Mouse (Mus musculus) myocyte (in vitro differentiated cells): ENCODE results near the gene A430089I19Rik.
"Not testable (repeated sequence)": the region's sequence is repeated elsewhere in the genome, so short reads cannot be mapped to it uniquely, and the experiment has no call there.

Source experiments
- CEBPB ChIP-seq: IDR thresholded peaks from 2 replicates; pipeline ENCODE4 v1.6.1; 2011; ENCODE audit warnings: mild to moderate bottlenecking, moderate library complexity; ENCODE audit not compliant: poor library complexity, insufficient read depth, severe bottlenecking
- E2F4 ChIP-seq: IDR thresholded peaks from one replicate; pipeline ENCODE4 v1.6.1; 2011; ENCODE audit warnings: mild to moderate bottlenecking, control low read depth, moderate library complexity; ENCODE audit not compliant: insufficient read depth
- MAX ChIP-seq: IDR thresholded peaks from one replicate; pipeline ENCODE4 v1.6.1; 2011; ENCODE audit warnings: low read depth, mild to moderate bottlenecking, control low read depth
- MYOD1 ChIP-seq, 3 experiments: IDR thresholded peaks; one replicate each; pipeline ENCODE4 v1.6.1; 2011; ENCODE audit warnings: control low read depth in 2 of 3, low read depth in 2 of 3, mild to moderate bottlenecking in 2 of 3, moderate library complexity in 1 of 3; ENCODE audit not compliant: insufficient read length in 2 of 3, control insufficient read depth in 1 of 3
- MYOG ChIP-seq, 3 experiments: IDR thresholded peaks; one replicate each; pipeline ENCODE4 v1.6.1; 2011; ENCODE audit warnings: control low read depth in 2 of 3, low read depth in 2 of 3, mild to moderate bottlenecking in 2 of 3; ENCODE audit not compliant: insufficient read length in 2 of 3, control insufficient read depth in 1 of 3, insufficient read depth in 1 of 3
- POLR2A ChIP-seq: IDR thresholded peaks from one replicate; pipeline ENCODE4 v1.6.1; 2011; ENCODE audit warnings: low read depth, mild to moderate bottlenecking, control low read depth, moderate library complexity; ENCODE audit not compliant: insufficient read length
- POLR2AphosphoS2 ChIP-seq: IDR thresholded peaks from one replicate; pipeline ENCODE4 v1.6.1; 2011; ENCODE audit warnings: low read depth, control low read depth; ENCODE audit not compliant: insufficient read length
- REST ChIP-seq: IDR thresholded peaks from one replicate; pipeline ENCODE4 v1.6.1; 2011; ENCODE audit warnings: mild to moderate bottlenecking, control low read depth, moderate library complexity; ENCODE audit not compliant: insufficient read depth, insufficient read length
- SRF ChIP-seq: IDR thresholded peaks from one replicate; pipeline ENCODE4 v1.6.1; 2011; ENCODE audit warnings: low read depth; ENCODE audit not compliant: control insufficient read depth, insufficient read length
- TCF12 ChIP-seq: IDR thresholded peaks from one replicate; pipeline ENCODE4 v1.6.1; 2011; ENCODE audit warnings: mild to moderate bottlenecking, control low read depth; ENCODE audit not compliant: poor library complexity, insufficient read depth, severe bottlenecking
- TCF3 ChIP-seq: IDR thresholded peaks from one replicate; pipeline ENCODE4 v1.6.1; 2011; ENCODE audit warnings: low read depth, control low read depth; ENCODE audit not compliant: insufficient read length
- USF1 ChIP-seq: IDR thresholded peaks from one replicate; pipeline ENCODE4 v1.6.1; 2011; ENCODE audit warnings: low read depth, mild to moderate bottlenecking, control low read depth, moderate library complexity

- TF ChIP-seq POLR2A; USF1; MAX; E2F4; POLR2AphosphoS2; MYOD1 (IDR thresholded peaks at IDR 0.05; ENCODE audit: control insufficient read depth in 1 of 3, insufficient read length in 2 of 3, low read depth in 2 of 3); MYOG (IDR thresholded peaks at IDR 0.05; ENCODE audit: control insufficient read depth in 1 of 3, insufficient read depth in 1 of 3, insufficient read length in 2 of 3, low read depth in 2 of 3); TCF12; CEBPB; TCF3; REST; SRF: not testable (repeated sequence)
Observed at GRCm38 (mm10) chr5:94306696-94307095, at the start of gene A430089I19Rik.
